Mouse (Mus musculus): ENCODE data around the gene Mip.
"Not testable (repeated sequence)": the region's sequence is repeated elsewhere in the genome, so short reads cannot be mapped to it uniquely, and the experiment has no call there.

Gene Mip

GRCm38 (mm10) chr10:128250565-128250964 lies 24.9 kb downstream of the Mip start:
- DNase-seq = no peak

- DNase-seq = no peak
These were observed 28.1 kb downstream of the Mip start, which contains the start of gene Apon for GRCm38 (mm10) chr10:128253677-128254255. TSS of gene Apon (plus strand) at chr10:128254096.

DNA sequence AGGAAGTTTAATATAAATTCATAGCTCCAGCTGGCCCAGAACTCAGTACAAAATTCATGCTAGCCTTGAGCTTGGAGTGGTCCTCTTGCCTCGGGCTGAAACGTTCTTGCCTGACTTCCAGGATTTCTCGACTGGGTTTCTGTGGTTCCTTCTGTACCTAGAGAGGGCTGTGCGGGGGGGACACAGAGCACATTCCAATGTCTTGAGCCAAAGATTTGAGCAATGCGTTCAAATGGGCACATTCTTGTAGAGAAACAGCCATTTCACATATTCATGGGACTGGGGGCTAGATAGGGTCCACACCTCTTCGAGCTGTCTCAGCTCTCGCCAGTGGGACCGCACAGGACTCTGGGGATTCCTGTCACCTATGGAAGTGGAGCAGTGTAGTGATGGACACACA lies 30.3 kb downstream of the Mip start:
- no peak for DNase-seq

DNA sequence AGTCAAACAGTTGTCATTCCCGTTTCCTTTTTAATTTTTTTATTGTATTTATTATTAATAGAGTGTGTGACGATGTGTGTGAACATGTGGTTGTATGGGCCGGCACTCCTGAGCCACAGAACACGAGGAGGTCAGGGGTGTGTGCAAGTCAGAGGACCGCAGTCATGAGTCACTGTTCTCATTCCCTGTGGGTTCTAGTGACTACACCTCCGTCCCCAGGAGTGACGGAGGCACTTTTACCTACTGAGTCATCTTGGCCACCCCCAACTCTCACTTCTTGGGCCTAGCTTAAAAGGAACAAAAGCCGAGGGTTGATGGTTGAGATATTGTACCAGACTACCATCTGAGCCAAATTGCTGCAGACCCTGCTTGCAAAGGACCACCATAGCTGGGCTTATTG lies 30.7 kb downstream of the Mip start:
- no peak for DNase-seq

DNA sequence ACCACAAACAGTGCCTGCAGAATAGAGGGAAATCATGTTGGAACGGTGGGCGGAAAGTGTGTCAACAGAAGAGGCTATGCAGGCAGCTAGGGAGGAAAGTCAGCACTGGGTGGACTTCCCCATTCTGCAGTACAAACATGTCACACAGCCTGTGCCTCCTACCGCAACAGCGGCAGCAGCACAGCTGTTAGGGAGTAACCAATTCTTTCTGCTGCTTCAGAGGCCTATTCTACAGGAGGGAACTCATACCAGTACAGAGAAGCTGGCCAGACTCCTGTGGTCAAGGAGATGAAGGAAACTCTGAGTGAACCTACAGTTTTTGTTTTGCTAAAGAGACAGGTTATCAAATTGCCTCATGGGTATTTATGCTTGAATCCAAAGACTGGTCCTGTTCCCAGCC lies 33.3 kb downstream of the Mip start:
- peak in 1 of 2 experiments; percentile 31 for DNase-seq

- DNase-seq = no peak
These were observed 34.3 kb downstream of the Mip start for GRCm38 (mm10) chr10:128259946-128260345.

DNA sequence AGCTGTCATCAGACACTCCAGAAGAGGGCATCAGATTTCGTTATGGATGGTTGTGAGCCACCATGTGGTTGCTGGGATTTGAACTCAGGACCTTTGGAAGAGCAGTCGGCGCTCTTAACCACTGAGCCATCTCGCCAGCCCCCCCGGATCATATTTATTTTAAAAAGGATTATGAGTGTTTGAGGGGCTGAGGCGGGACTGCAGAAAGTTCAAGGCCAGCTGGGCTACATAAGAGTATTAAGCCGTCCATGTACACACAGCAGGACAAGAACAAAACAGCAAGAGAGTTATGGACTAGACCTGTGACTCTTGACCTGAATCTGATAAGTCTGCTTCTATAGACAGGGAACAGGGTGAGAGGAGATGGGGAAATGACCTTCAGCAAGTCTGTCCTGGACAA lies 34.7 kb downstream of the Mip start:
- not testable (repeated sequence) for DNase-seq

GRCm38 (mm10) chr10:128262300-128262699 lies 36.7 kb downstream of the Mip start:
- DNase-seq = no peak

DNA sequence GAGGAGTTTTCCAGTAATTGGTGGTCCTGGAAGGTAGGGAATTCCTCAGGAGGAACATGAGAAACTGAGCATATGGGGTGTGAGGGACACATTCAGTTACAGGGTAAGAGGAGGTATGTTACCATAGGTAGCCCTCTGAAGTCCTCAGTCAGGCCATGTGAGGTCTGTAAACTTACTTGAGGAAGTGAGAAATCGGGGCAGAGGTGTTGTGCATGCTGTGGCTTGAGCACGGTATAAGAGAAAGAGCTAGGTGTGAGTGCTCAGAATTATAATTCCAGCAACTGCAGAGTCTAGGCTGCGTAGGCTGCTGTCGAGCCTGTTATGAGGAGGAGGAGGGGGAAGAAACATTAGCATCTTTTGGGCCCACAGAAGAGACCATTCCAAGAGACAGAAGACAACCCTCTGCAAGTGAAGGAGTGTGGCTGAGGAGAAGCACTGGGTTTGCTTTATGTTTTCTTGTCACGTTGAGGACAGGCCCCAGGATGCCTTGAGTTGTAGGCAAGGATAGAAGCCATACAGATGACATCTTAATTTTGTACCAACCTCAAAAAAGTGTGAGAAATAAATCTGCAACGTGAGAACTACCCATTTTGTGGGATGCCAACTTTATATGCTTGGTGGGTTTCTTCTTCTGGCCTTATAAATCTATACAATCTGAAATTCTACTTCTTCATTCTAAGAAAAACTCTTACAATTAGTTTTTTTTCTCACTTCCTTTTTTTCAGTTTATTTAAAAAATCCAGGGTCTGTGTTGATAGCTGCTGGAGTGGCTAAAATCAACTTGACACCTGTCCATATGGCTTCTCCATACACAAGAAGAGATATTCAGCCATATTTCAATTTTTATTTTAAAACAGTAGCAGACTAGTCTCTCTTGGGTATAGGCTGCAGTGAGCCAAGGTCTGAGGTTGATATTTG lies 38.0 kb downstream of the Mip start:
- no peak for DNase-seq

GRCm38 (mm10) chr10:128268371-128268770 lies 42.7 kb downstream of the Mip start, which contains the start of gene Apof:
TSS of gene Apof (plus strand) at chr10:128268671.
- DNase-seq = no peak

- no peak for DNase-seq
These were observed 43.7 kb downstream of the Mip start for GRCm38 (mm10) chr10:128269206-128269910.

GRCm38 (mm10) chr10:128270287-128270841 lies 44.7 kb downstream of the Mip start, which contains the start of gene Stat2:
TSS of gene Stat2 (plus strand) at chr10:128270559.
- DNase-seq = peak; percentile 97 to 98

- DNase-seq = no peak
These were observed 45.2 kb downstream of the Mip start for GRCm38 (mm10) chr10:128270866-128271265.

GRCm38 (mm10) chr10:128271883-128272282 lies 46.2 kb downstream of the Mip start:
- no peak for DNase-seq

DNA sequence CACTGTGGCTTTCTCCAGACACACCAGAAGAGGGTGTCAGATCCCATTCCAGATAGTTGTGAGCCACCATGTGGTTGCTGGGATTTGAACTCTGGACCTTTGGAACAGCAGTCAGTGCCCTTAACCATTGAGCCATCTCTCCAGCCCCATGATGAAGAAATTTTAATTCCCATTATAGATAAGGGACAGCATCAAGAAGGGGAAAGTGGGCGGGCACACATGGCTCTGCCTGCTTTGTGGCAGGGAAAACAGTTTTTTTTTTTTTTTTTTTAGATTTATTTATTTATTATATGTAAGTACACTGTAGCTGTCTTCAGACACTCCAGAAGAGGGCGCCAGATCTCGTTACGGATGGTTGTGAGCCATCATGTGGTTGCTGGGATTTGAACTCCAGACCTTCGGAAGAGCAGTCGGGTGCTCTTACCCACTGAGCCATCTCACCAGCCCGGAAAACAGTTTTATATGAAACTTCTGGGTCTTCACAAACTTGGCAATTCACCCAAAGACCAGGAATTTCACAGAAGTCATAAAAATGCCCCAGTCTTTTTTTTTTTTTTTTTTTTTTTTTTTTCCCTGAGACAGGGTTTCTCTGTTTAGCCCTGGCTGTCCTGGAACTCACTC lies 47.3 kb downstream of the Mip start:
- not testable (repeated sequence) for DNase-seq

DNA sequence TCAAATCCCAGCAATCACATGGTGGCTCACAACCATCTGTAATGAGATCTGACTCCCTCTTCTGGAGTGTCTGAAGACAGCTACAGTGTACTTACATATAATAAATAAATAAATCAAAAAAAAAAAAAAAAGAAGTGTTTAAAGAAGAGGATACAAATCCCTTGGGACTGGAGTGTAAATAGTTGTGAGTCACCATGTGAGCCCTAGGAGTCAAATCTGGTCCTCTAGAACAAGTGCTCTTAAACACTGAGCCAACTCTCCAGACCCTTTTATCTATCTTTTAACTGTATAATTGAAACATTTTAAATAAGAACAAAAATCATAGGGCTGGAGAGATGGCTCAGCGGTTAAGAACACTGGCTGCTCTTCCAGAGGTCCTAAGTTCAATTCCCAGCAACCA lies 49.7 kb downstream of the Mip start:
- DNase-seq = not testable (repeated sequence)

GRCm38 (mm10) chr10:128278158-128278557 lies 52.5 kb downstream of the Mip start:
- DNase-seq = no peak

DNA sequence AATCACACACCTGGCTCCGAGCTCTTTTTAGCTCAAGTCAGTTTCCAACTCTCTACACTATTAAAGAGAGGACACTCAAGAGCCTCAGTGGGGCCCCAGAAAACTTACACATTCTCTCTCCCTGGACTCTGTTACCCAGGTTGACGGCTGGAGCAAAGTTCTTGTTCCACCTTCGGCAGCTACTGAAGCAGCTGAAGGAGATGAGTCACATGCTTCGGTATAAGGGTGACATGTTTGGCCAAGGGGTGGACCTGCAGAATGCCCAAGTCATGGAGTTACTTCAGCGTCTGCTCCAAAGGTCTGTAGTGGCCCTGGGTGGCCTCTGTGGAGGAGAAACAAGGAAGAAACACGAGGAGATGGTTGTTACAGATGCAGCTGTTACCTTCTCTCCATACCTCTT lies 55.3 kb downstream of the Mip start:
- no peak for DNase-seq
